Mouse (Mus musculus): ENCODE results near the gene Zfp143. TPM values are rescaled to one million over a fixed set of nuclear protein-coding genes. Genes with fewer than 3 reads are reported as not detected.
A peak's percentile ranks its signal among the peaks of the same experiment; 100 is the strongest.

Gene Zfp143
- total and polyA plus RNA-seq, 3 experiments: 17.0 to 23.4 (median 17.5) TPM

DNA sequence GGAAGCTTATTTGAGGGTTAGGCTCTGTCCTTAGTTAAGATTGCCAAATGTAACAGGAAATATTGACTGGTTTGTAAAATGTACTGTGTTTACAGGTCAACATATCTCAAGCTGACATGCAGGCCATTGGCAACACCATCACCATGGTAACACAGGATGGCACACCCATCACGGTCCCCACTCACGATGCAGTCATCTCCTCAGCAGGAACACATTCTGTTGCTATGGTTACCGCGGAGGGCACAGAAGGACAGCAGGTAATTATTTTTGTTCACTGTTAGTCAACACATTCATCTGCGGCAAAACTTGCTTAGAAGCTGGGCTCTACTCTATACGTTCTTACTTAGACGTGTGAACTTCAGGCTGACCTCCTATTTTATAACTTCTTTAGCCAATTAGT lies 30.7 kb downstream of the Zfp143 start:
- H3K27me3 ChIP-seq (replicated peaks): no peaks in the 10 kb centered on the region
- TF ChIP-seq EP300 (IDR thresholded peaks at IDR 0.05; ENCODE audit: low read length): no peak
- no peak for TF ChIP-seq NRF1 (IDR thresholded peaks at IDR 0.05; ENCODE audit: low read depth, low read length)
- TF ChIP-seq TBP (conservative IDR thresholded peaks at IDR 0.05; ENCODE audit: low read depth, low read length): no peak
- TF ChIP-seq MAFK (IDR thresholded peaks at IDR 0.05; ENCODE audit: insufficient replicate concordance, low read length): no peak
- TF ChIP-seq CHD2 (IDR thresholded peaks at IDR 0.05; ENCODE audit: low read length): no peak
- no peak for TF ChIP-seq TCF12 (IDR thresholded peaks at IDR 0.05; ENCODE audit: low read depth, low read length)
- H3K4me1 ChIP-seq (ENCODE audit: control insufficient read depth in 1 of 2, insufficient read depth in 2 of 2): peaks cover 2 to 10% of the 10 kb centered on the region in 2 experiments; a peak in 3 of 4 replicates
- H3K4me2 ChIP-seq (ENCODE audit: insufficient read depth, low read depth, poor library complexity, severe bottlenecking): no peak overlapping the region
- no peaks in the 10 kb centered on the region for H3K9me3 ChIP-seq (replicated peaks; ENCODE audit: low read length)
- H3K27ac ChIP-seq (ENCODE audit: insufficient read depth, low read depth): no peak overlapping the region
- peak; percentile 16 for DNase-seq (ENCODE audit: extremely low read depth)
- H3K9ac ChIP-seq (ENCODE audit: insufficient read depth, low read depth): no peak overlapping the region
- in situ Hi-C loops (cut with MboI; ENCODE audit: low pct_ligation_motif_present, low pct_unique_long_range_greater_than_20kb, low sequenced_read_pairs) (no loop called here), dilution Hi-C loops (cut with MboI; ENCODE audit: extremely low pct_ligation_motif_present, extremely low pct_unique_long_range_greater_than_20kb, low sequenced_read_pairs) (no loop called here)
- no peak overlapping the region for H3K4me3 ChIP-seq (replicated peaks in 1 of 3; ENCODE audit: low read depth in 2 of 3, low read length in 2 of 3, poor library complexity in 1 of 3)
- H3K36me3 ChIP-seq (replicated peaks in 1 of 2; ENCODE audit: control insufficient read depth in 1 of 2, insufficient read depth in 1 of 2, low read length in 1 of 2): peaks cover 57 to 93% of the 10 kb centered on the region in 2 experiments
- H3K79me2 ChIP-seq (replicated peaks; ENCODE audit: control insufficient read depth, extremely low read depth, insufficient read depth, poor library complexity, severe bottlenecking): no peaks in the 10 kb centered on the region

DNA sequence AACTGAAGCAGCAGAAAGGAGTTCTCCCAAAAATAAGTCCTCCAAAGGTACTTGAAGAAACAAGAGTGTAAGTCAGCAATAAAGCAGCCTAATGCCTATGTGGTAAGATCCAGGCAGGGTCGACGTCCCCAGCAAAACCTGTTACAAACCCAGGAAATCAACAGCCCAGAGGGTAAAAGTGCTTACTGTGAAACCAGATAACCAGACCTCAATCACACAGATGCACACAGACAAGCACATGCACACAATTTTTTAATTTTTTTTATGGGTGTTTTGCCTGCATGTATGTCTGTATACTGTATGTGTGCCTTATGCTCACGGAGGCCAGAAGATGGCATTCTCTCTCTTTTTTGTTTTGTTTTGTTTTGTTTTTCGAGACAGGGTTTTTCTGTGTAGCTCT lies 35.3 kb downstream of the Zfp143 start:
- Histone ChIP-seq H3K4me2 (ENCODE audit: insufficient read depth, low read depth, poor library complexity, severe bottlenecking) (no peak overlapping the region), H3K27ac (ENCODE audit: insufficient read depth, low read depth) (no peak overlapping the region), H3K4me1 (ENCODE audit: control insufficient read depth in 1 of 2, insufficient read depth in 2 of 2) (peaks cover 2 to 8% of the 10 kb centered on the region in 2 experiments; a peak in 3 of 4 replicates), H3K9ac (ENCODE audit: insufficient read depth, low read depth) (no peak overlapping the region), H3K9me3 (replicated peaks; ENCODE audit: low read length) (peaks cover 5% of the 10 kb centered on the region), H3K79me2 (replicated peaks; ENCODE audit: control insufficient read depth, extremely low read depth, insufficient read depth, poor library complexity, severe bottlenecking) (no peaks in the 10 kb centered on the region), H3K27me3 (replicated peaks) (no peaks in the 10 kb centered on the region), H3K36me3 (replicated peaks in 1 of 2; ENCODE audit: control insufficient read depth in 1 of 2, insufficient read depth in 1 of 2, low read length in 1 of 2) (peaks cover 37 to 60% of the 10 kb centered on the region in 2 experiments), H3K4me3 (replicated peaks in 1 of 3; ENCODE audit: low read depth in 2 of 3, low read length in 2 of 3, poor library complexity in 1 of 3) (no peak overlapping the region)
- no peak for DNase-seq (ENCODE audit: extremely low read depth)
- TF ChIP-seq CTCF (conservative IDR thresholded peaks at IDR 0.05 in 1 of 2, IDR thresholded peaks at IDR 0.05 in 1 of 2; ENCODE audit: low read depth in 2 of 2, low read length in 2 of 2): peak in 1 of 2 experiments; percentile 18; a peak in 1 of 4 replicates
- TF ChIP-seq RAD21 (IDR thresholded peaks at IDR 0.05; ENCODE audit: low read depth, low read length): no peak; the same call in 1 of the 2 replicates
- in situ Hi-C loops (cut with MboI; ENCODE audit: low pct_ligation_motif_present, low pct_unique_long_range_greater_than_20kb, low sequenced_read_pairs): no loop called here
- dilution Hi-C loops (cut with MboI; ENCODE audit: extremely low pct_ligation_motif_present, extremely low pct_unique_long_range_greater_than_20kb, low sequenced_read_pairs): no loop called here

DNA sequence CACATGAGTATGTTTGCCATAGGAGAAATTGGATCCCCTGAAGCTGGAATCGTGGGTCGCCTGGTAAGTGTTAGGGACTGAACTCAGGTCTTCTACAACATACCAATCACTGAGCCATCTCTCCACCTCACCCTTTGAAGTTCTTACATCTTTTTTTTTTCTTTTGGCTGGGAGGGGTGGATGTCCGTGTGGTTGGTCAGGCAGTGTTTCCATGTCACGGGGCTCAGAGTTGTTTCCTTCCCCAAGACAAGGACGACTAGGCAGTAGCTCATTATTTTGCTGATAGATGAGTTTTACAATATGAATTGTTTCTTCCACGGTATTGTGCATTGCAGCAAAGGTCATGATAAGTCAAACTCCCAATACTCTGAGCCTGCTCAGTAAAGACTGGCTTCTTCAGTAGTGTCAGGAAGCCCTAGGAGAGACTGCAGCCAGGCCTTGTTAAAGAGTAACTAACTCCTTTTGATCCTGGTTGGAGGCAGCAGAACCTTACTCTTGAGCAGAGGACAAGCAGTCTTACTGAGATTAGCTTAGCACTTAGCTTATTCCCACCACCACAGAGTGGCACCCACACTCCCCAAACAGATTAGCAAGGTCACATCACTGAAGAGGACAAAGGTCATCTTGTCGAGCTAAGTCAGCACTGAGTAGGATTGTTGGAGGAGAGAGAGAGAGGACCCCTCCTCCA lies 36.2 kb downstream of the Zfp143 start:
- H3K79me2 ChIP-seq (replicated peaks; ENCODE audit: control insufficient read depth, extremely low read depth, insufficient read depth, poor library complexity, severe bottlenecking): no peaks in the 10 kb centered on the region
- H3K9me3 ChIP-seq (replicated peaks; ENCODE audit: low read length): peaks cover 5% of the 10 kb centered on the region
- TF ChIP-seq POLR2A (IDR thresholded peaks at IDR 0.05; ENCODE audit: low read depth, low read length): no peak
- TF ChIP-seq TBP (conservative IDR thresholded peaks at IDR 0.05; ENCODE audit: low read depth, low read length): no peak
- TF ChIP-seq CHD1 (IDR thresholded peaks at IDR 0.05; ENCODE audit: low read depth, low read length): no peak
- TF ChIP-seq ZMIZ1 (IDR thresholded peaks at IDR 0.05; ENCODE audit: low read depth, low read length): no peak
- no peak for TF ChIP-seq ETS1 (conservative IDR thresholded peaks at IDR 0.05; ENCODE audit: low read depth, low read length)
- TF ChIP-seq SMC3 (IDR thresholded peaks at IDR 0.05; ENCODE audit: low read depth, low read length): no peak
- no peaks in the 10 kb centered on the region for H3K27me3 ChIP-seq (replicated peaks)
- H3K4me3 ChIP-seq (replicated peaks in 1 of 3; ENCODE audit: low read depth in 2 of 3, low read length in 2 of 3, poor library complexity in 1 of 3): no peak overlapping the region
- H3K4me2 ChIP-seq (ENCODE audit: insufficient read depth, low read depth, poor library complexity, severe bottlenecking): no peak overlapping the region
- H3K27ac ChIP-seq (ENCODE audit: insufficient read depth, low read depth): no peak overlapping the region
- H3K4me1 ChIP-seq (ENCODE audit: control insufficient read depth in 1 of 2, insufficient read depth in 2 of 2): no peaks in the 10 kb centered on the region
- H3K36me3 ChIP-seq (replicated peaks in 1 of 2; ENCODE audit: control insufficient read depth in 1 of 2, insufficient read depth in 1 of 2, low read length in 1 of 2): peaks cover 31 to 51% of the 10 kb centered on the region in 2 experiments
- in situ Hi-C loops (cut with MboI; ENCODE audit: low pct_ligation_motif_present, low pct_unique_long_range_greater_than_20kb, low sequenced_read_pairs) (no loop called here), dilution Hi-C loops (cut with MboI; ENCODE audit: extremely low pct_ligation_motif_present, extremely low pct_unique_long_range_greater_than_20kb, low sequenced_read_pairs) (no loop called here)
- no peak for DNase-seq (ENCODE audit: extremely low read depth)
- no peak overlapping the region for H3K9ac ChIP-seq (ENCODE audit: insufficient read depth, low read depth)

Data from CH12.LX (cell line).